Mouse (Mus musculus): Measurements from ENCODE around the gene Rhod. TPM values are rescaled to one million over a fixed set of nuclear protein-coding genes. Genes with fewer than 3 reads are reported as not detected.
A peak's percentile ranks its signal among the peaks of the same experiment; 100 is the strongest.
"Not testable (repeated sequence)": the region's sequence is repeated elsewhere in the genome, so short reads cannot be mapped to it uniquely, and the experiment has no call there.

Gene Rhod
- polyA plus RNA-seq (2015; fragmentation: Nextera tagmentation; extraction: Ambion mirVana): 6.6 and 7.7 TPM in 2 replicates

DNA sequence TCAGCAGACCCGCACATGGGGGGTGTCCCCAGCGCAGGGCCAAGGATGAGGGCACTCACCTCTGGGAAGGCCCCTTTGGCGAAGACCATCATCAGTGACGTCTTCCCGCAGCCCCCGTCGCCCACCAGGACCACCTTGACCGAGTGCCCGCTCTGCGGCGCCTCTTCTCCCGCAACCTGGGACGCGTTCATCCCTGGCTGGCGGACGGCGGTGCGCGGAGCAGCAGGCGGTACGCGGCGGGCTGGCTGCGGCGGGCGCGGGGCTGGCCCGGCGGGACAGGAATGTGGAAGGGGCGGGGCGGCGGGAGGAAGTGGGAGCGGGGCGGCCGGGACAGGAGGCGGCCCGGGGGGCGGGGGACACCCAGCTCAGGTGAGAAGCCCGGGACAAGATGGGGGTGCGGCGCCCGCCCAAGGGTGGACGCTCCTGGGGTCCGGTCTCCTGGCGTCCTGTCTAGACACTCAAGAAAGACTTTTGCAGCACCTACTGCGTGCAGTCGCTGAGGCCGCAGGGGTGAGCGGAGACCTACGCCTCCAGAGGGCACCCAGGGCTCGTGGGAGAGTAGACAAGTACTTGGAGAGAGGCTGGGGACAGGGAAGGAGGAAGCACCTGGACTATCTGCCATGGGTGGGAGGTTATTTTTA, at the start of gene Rhod:
Gene Rhod, minus strand, starts transcription at position 272 of the 641 bp plus-strand sequence.
- DNase-seq (ENCODE audit: low spot score): no peak

GRCm38 (mm10) chr19:4487877-4488276, 48.6 kb upstream of the Rhod start:
- no peak for DNase-seq (ENCODE audit: low spot score)

DNA sequence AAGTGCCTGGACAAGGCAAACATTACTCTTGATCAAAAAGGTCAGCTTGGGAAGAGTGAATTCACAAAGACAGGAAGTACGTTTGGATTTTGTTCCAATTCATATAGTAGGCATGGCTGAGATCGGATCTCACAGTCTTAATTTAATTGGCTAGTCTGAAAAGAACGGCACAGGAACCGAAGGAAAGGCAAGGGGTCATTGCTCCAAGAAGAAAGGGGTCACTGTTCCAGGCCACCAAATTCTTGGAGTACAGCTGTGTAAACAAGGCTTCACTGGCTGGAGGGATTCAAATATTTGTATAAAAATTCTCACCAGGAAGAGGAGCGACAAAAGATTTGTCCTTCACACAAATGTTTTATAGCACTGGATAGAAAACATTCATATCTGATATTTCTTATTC, 45.8 kb upstream of the Rhod start:
- no peak for DNase-seq (ENCODE audit: low spot score)

GRCm38 (mm10) chr19:4482111-4482859, 43.1 kb upstream of the Rhod start:
- no peak for DNase-seq (ENCODE audit: low spot score)

DNA sequence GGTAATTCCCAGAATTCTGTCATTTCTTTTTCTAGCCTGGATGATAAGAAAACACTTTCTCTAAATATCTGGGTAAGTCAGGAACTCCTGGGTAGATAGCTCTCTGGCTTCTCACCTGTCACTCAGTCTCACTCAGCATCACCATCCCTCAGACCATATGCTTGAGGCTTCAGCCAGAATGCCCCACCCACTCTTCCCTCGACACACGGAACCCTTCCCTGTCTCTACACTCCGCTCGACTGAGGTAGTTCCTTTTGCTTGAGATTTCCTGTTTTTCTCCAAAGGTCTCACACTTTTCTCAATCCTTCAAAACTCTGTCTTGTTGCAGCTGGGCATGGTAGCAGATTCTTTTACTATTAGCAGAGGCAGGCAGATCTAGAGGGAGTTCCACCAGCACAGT, 42.1 kb upstream of the Rhod start:
- DNase-seq (ENCODE audit: low spot score): no peak

DNA sequence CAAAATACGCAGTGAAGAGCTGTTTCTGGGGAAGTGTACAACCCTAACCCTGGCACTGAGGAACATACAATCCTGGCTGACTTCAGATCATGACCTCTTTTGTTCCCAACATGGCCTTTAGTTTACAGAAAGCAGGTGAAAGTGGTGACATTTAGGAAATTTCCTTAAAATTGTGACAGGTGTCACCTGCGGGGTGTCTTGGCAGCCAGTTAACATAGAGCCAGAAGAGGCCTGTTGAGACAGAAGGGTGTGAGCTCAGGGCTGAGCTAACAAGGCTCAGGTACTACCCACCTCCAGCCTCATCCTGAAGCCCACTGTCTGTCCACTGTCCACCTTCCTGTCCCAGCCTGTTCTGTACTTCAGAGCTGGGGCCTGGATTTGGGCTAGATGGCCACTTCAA, 40.8 kb upstream of the Rhod start:
- no peak for DNase-seq (ENCODE audit: low spot score)

- DNase-seq (ENCODE audit: low spot score): no peak
Measured at GRCm38 (mm10) chr19:4478190-4478516, 38.9 kb upstream of the Rhod start.

GRCm38 (mm10) chr19:4477345-4478189, 38.3 kb upstream of the Rhod start, which contains the start of gene Syt12:
Gene Syt12 (minus strand): TSS chr19:4477447.
- no peak for DNase-seq (ENCODE audit: low spot score)

- no peak for DNase-seq (ENCODE audit: low spot score)
Measured at GRCm38 (mm10) chr19:4476601-4477257, 37.5 kb upstream of the Rhod start.

DNA sequence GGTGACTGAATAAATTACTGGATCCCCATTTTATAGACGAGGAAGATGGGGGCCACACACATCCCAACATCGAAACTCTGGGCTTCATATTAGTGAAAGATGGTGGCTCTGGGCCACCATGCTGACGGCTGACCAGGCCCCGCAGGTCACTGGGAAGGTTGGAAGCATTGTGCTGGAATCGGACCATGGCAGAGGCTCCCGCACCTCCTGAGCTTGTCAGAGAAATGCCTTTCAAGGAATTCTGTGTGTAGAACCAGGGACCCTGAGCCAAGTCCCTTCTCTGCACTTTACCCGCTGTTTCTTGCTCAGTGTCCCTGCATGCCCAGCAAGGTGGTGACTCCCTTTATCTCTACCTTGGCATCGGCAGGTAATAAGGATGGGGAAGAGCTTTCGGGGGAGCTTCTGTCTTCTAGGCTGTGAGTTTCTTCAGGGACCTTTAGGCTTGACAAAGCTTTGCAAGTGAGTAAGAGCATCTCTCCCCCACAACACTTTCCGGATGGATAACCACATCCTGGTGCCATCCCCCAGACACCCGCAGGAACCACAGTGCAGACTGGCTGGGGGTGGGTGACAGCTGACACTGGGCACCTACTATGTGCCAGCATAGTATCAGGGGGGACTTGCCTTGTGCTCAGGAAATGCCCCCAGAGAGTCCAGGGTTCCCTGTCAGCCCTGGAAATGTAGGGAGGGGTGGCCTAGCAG, 36.1 kb upstream of the Rhod start:
- peak; percentile 60 for DNase-seq (ENCODE audit: low spot score)

DNA sequence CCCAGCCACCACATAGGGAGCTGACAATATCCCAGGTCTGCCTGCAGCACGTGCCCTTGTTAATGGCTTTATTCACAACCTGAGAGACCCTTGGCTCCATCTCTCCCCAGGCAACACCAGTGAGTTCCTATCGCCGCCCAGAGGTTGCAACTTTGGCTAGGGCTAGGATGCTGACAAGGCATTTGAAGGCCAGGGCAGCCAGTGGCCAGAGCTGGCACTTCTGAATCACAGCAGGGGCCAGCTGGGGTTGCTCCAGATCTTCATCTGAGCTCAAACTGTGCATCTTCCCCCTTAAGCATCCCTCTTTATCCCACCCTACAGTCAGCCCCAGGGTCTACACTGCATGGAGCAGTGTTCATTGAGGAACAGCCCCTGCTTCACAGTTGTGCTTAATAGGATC, 35.5 kb upstream of the Rhod start:
- DNase-seq (ENCODE audit: low spot score): no peak

- DNase-seq (ENCODE audit: low spot score): no peak
Measured at GRCm38 (mm10) chr19:4473549-4473948, 34.3 kb upstream of the Rhod start.

DNA sequence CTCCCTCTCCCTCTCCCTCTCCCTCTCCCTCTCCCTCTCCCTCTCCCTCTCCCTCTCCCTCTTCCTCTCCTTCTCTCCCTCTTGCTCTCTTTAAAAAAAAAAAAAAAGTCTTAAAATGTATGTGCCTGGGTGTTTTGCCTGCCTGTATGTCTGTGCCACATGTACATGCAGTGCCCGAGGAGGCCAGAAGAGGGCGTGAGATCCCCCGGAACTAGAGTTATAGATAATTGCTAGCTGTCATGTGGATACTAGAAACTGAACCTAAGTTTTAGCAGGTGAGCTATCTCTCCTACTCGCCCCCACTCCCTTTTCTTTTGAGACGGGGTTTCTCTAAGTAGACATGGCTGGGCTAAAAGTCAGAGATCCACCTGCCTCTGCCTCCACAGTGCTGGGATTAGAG, 29.1 kb upstream of the Rhod start:
- peak; percentile 26 for DNase-seq (ENCODE audit: low spot score)

DNA sequence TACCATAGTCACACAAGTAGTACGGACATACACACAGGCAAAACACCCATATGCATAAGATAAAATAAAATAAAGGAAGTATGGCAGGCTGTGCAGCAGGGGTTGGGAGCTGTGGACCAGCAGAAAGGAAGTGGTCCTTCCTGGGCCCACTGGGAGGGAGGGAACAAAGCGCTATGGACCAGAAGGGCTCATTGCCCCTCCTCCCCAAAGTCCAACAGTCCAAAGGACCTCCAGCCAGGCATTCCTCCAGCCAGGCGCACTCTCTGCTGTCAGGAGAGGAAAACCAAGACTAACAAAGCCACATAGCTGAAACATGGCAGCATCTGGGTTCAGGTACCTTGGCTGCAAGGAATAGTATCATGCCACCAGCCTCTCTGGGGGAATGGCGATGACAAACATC, 25.4 kb upstream of the Rhod start:
- DNase-seq (ENCODE audit: low spot score): no peak

DNA sequence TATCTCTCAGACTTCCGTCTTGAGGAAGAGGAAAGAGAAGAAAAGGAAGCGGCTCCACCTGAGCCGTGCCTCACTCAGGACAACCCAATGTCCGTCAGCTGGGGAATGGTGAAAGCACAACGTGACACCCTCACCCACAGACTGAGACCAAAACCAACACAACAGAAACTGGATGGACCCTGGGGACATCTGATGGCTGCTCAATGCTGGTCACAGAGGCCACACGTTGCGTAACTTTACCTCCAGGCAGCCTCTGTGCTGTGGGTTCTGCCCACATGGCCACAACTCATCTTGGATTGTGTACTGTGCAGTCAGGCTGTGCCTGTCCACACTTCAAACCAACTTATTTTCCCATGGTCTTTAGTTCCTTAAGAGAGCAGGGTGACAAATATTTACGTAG, 22.7 kb upstream of the Rhod start:
- no peak for DNase-seq (ENCODE audit: low spot score)

GRCm38 (mm10) chr19:4456227-4456626, 17.0 kb upstream of the Rhod start:
- peak; percentile 57 for DNase-seq (ENCODE audit: low spot score)

DNA sequence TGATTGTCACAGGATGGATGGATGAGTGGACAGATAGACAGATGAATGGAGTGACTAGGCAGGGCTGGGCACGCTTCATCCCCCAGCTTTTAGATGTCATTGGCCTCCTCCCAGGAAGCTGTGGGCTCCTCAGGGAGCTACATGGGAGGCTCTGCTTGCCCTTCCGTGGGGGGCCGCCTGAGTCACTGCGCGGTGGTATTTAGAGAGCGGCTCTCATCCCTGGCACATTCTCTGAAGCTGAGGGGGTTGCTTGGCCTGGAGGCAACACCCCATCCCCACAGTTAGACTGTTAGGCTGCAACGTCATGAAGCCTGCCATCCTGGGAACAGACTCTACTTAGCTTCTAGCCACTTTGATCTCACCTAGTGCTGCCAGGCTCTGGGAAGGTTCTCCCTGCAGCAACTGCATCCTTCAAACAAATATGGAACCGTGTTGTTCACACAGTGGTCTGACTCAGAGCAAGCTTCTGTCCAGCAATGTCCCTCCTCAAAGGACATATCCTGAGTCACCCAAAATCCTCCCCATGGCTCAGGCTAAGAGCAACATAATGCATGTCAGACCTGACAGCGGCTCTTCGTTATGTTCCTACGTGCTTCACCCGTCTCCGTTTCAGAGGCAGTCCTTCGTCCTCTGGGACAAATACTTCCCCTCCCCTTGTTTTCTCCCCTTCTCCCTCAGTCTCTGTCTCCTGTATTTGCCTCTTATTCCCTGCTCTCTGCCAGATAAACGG, 16.0 kb upstream of the Rhod start:
- DNase-seq (ENCODE audit: low spot score): no peak

- not testable (repeated sequence) for DNase-seq (ENCODE audit: low spot score)
Measured at GRCm38 (mm10) chr19:4454040-4454439, 14.8 kb upstream of the Rhod start.

- no peak for DNase-seq (ENCODE audit: low spot score)
Measured at GRCm38 (mm10) chr19:4452525-4452924, 13.3 kb upstream of the Rhod start.

GRCm38 (mm10) chr19:4451965-4452364, 12.7 kb upstream of the Rhod start:
- DNase-seq (ENCODE audit: low spot score): no peak
